Comparison of ENCODE assay signal across 8 mouse cellular contexts in genomic region chr14:52244690-52245042, GRCm38 (mm10). TPM values are rescaled to one million over a fixed set of nuclear protein-coding genes. Genes with fewer than 3 reads are reported as not detected.
A peak's percentile ranks its signal among the peaks of the same experiment; 100 is the strongest.
DNase-seq lines count a peak whose midpoint lies in the region; ATAC-seq and TF ChIP-seq lines count a peak whose summit lies in the region.

No protein-coding gene starts in this region.

- H3K27ac ChIP-seq in kidney, postnatal 0 days, result peak overlapping the region; percentile 80
- peak overlapping the region; percentile 81 for H3K27ac ChIP-seq in embryonic facial prominence, embryonic 10.5 days (replicated peaks)
- H3K27ac ChIP-seq in hindbrain, embryonic 15.5 days (replicated peaks), result peak overlapping the region; percentile 70
- peak overlapping the region; percentile 64 for H3K27ac ChIP-seq in midbrain, embryonic 15.5 days

- no peak for TF ChIP-seq CTCF in kidney, postnatal 0 days (IDR thresholded peaks at IDR 0.05; ENCODE audit: low read depth)

- H3K9ac ChIP-seq in kidney, postnatal 0 days (ENCODE audit: low read depth, low read length), result peak overlapping the region; percentile 72
- peak overlapping the region; percentile 60 for H3K9ac ChIP-seq in hindbrain, embryonic 15.5 days
- H3K9ac ChIP-seq in midbrain, embryonic 15.5 days, result peak overlapping the region; percentile 59

- WGBS in kidney, postnatal 0 days, result 6% methylated on average over 7 of the region's 7 CpGs
- 15% methylated on average over 7 of the region's 7 CpGs for WGBS in embryonic facial prominence, embryonic 10.5 days
- WGBS in hindbrain, embryonic 15.5 days, result 9% methylated on average over 7 of the region's 7 CpGs
- WGBS in midbrain, embryonic 15.5 days, result 8% methylated on average over 7 of the region's 7 CpGs

- no peaks in the 10 kb centered on the region for H3K9me3 ChIP-seq in kidney, postnatal 0 days (replicated peaks; ENCODE audit: low read length)
- H3K9me3 ChIP-seq in embryonic facial prominence, embryonic 10.5 days, result no peaks in the 10 kb centered on the region
- H3K9me3 ChIP-seq in hindbrain, embryonic 15.5 days, result no peaks in the 10 kb centered on the region
- no peaks in the 10 kb centered on the region for H3K9me3 ChIP-seq in midbrain, embryonic 15.5 days

- H3K36me3 ChIP-seq in kidney, postnatal 0 days (ENCODE audit: insufficient read depth, low read length), result no peaks in the 10 kb centered on the region
- peaks cover 14% of the 10 kb centered on the region for H3K36me3 ChIP-seq in embryonic facial prominence, embryonic 10.5 days (replicated peaks)
- H3K36me3 ChIP-seq in hindbrain, embryonic 15.5 days, result no peaks in the 10 kb centered on the region
- 0 out of 2 replicates have a peak, but pooled peaks cover 1% of the 10 kb centered on the region for H3K36me3 ChIP-seq in midbrain, embryonic 15.5 days (replicated peaks)

- H3K4me3 ChIP-seq in kidney, postnatal 0 days (replicated peaks; ENCODE audit: low read depth, low read length), result peak overlapping the region; percentile 82
- H3K4me3 ChIP-seq in embryonic facial prominence, embryonic 10.5 days, result peak overlapping the region; percentile 88
- peak overlapping the region; percentile 84 for H3K4me3 ChIP-seq in hindbrain, embryonic 15.5 days
- H3K4me3 ChIP-seq in midbrain, embryonic 15.5 days, result peak overlapping the region; percentile 60

- 0 out of 2 replicates have a peak, but pooled peaks cover 4% of the 10 kb centered on the region for H3K4me1 ChIP-seq in kidney, postnatal 0 days (replicated peaks; ENCODE audit: insufficient read depth, low read length)
- peaks cover 16% of the 10 kb centered on the region for H3K4me1 ChIP-seq in embryonic facial prominence, embryonic 10.5 days
- peaks cover 18% of the 10 kb centered on the region for H3K4me1 ChIP-seq in hindbrain, embryonic 15.5 days (replicated peaks)
- peaks cover 15% of the 10 kb centered on the region for H3K4me1 ChIP-seq in midbrain, embryonic 15.5 days

- no peaks in the 10 kb centered on the region for H3K27me3 ChIP-seq in kidney, postnatal 0 days (ENCODE audit: insufficient read depth, low read length)
- no peaks in the 10 kb centered on the region for H3K27me3 ChIP-seq in embryonic facial prominence, embryonic 10.5 days (replicated peaks; ENCODE audit: low read depth, poor library complexity, severe bottlenecking)
- no peaks in the 10 kb centered on the region for H3K27me3 ChIP-seq in hindbrain, embryonic 15.5 days
- H3K27me3 ChIP-seq in midbrain, embryonic 15.5 days (replicated peaks), result no peaks in the 10 kb centered on the region

- H3K4me2 ChIP-seq in kidney, postnatal 0 days (ENCODE audit: low read length), result peak overlapping the region; percentile 90
- peak overlapping the region; percentile 82 for H3K4me2 ChIP-seq in hindbrain, embryonic 15.5 days
- H3K4me2 ChIP-seq in midbrain, embryonic 15.5 days, result peak overlapping the region; percentile 81

- no peak for ATAC-seq in kidney, postnatal 0 days (replicated peaks; ENCODE audit: low FRiP score, low read depth)
- peak; percentile 87 for ATAC-seq in hindbrain, embryonic 15.5 days (ENCODE audit: low FRiP score, low read depth)
- peak; percentile 85 for ATAC-seq in midbrain, embryonic 15.5 days (replicated peaks)

- no peak for DNase-seq in kidney, postnatal 0 days (ENCODE audit: low spot score)
- DNase-seq in kidney, postnatal 25 days, result no peak
- DNase-seq in embryonic facial prominence, embryonic 10.5 days (ENCODE audit: low spot score), result no peak
- no peak for DNase-seq in spleen, postnatal 10 days (ENCODE audit: low spot score in 2 of 2)
- no peak for DNase-seq in spleen, postnatal 14 days (ENCODE audit: low spot score in 2 of 2)
- DNase-seq in cerebellum, adult 11 months, result no peak

RNA-seq across cellular contexts. Expression of gene Chd8, which starts 12.9 kb away (rescaled TPM):
- 22.0 and 23.3 TPM in 2 replicates for polyA plus RNA-seq in kidney, postnatal 0 days (2015; fragmentation: Nextera tagmentation; extraction: Ambion mirVana)
- 51.2 and 51.7 TPM in 2 replicates for polyA plus RNA-seq in embryonic facial prominence, embryonic 10.5 days (2016; fragmentation: Nextera tagmentation; extraction: Ambion mirVana)
- 36.4 and 38.7 TPM in 2 replicates for polyA plus RNA-seq in hindbrain, embryonic 15.5 days (2015; fragmentation: Nextera tagmentation; extraction: Ambion mirVana)
- polyA plus RNA-seq in midbrain, embryonic 15.5 days (2015; fragmentation: Nextera tagmentation; extraction: Ambion mirVana), result 37.8 and 43.9 TPM in 2 replicates

RNA-seq across cellular contexts. Expression of gene Tox4, which starts 34.3 kb away (rescaled TPM):
- 30.8 and 34.4 TPM in 2 replicates for polyA plus RNA-seq in kidney, postnatal 0 days (2015; fragmentation: Nextera tagmentation; extraction: Ambion mirVana)
- polyA plus RNA-seq in embryonic facial prominence, embryonic 10.5 days (2016; fragmentation: Nextera tagmentation; extraction: Ambion mirVana), result 53.5 and 60.7 TPM in 2 replicates
- polyA plus RNA-seq in hindbrain, embryonic 15.5 days (2015; fragmentation: Nextera tagmentation; extraction: Ambion mirVana), result 52.2 and 54.0 TPM in 2 replicates
- polyA plus RNA-seq in midbrain, embryonic 15.5 days (2015; fragmentation: Nextera tagmentation; extraction: Ambion mirVana), result 56.0 and 61.0 TPM in 2 replicates

RNA-seq across cellular contexts. Expression of gene Rab2b, which starts 34.7 kb away (rescaled TPM):
- polyA plus RNA-seq in kidney, postnatal 0 days (2015; fragmentation: Nextera tagmentation; extraction: Ambion mirVana), result 12.6 and 14.3 TPM in 2 replicates
- polyA plus RNA-seq in embryonic facial prominence, embryonic 10.5 days (2016; fragmentation: Nextera tagmentation; extraction: Ambion mirVana), result 22.7 and 25.8 TPM in 2 replicates
- 54.5 and 59.0 TPM in 2 replicates for polyA plus RNA-seq in hindbrain, embryonic 15.5 days (2015; fragmentation: Nextera tagmentation; extraction: Ambion mirVana)
- polyA plus RNA-seq in midbrain, embryonic 15.5 days (2015; fragmentation: Nextera tagmentation; extraction: Ambion mirVana), result 64.0 and 67.6 TPM in 2 replicates

RNA-seq across cellular contexts. Expression of gene Supt16, which starts 47.5 kb away (rescaled TPM):
- polyA plus RNA-seq in kidney, postnatal 0 days (2015; fragmentation: Nextera tagmentation; extraction: Ambion mirVana), result 38.5 and 44.5 TPM in 2 replicates
- 89.9 and 90.2 TPM in 2 replicates for polyA plus RNA-seq in embryonic facial prominence, embryonic 10.5 days (2016; fragmentation: Nextera tagmentation; extraction: Ambion mirVana)
- polyA plus RNA-seq in hindbrain, embryonic 15.5 days (2015; fragmentation: Nextera tagmentation; extraction: Ambion mirVana), result 36.0 and 45.1 TPM in 2 replicates
- polyA plus RNA-seq in midbrain, embryonic 15.5 days (2015; fragmentation: Nextera tagmentation; extraction: Ambion mirVana), result 43.0 and 45.4 TPM in 2 replicates
